Mouse (Mus musculus): Measurements from ENCODE around the gene 2310039H08Rik. TPM values are rescaled to one million over a fixed set of nuclear protein-coding genes. Genes with fewer than 3 reads are reported as not detected.

The 2310039H08Rik gene
- polyA plus RNA-seq (2014; fragmentation: Illumina TruSeq; extraction: RNeasy Lipid Tissue Mini Kit (QIAGEN cat#74804); ENCODE audit: low read depth, low replicate concordance): 32.7 TPM

GRCm38 (mm10) chr17:46772404-46773277 lies at the start of gene 2310039H08Rik:
Gene 2310039H08Rik, plus strand, starts transcription at chr17:46772635.

GRCm38 (mm10) chr17:46728904-46729318 lies 43.5 kb upstream of the 2310039H08Rik start, which contains the start of gene Gnmt:
Gene Gnmt, minus strand, starts transcription at chr17:46729168.

GRCm38 (mm10) chr17:46751794-46752556 lies 20.5 kb upstream of the 2310039H08Rik start, which contains the start of gene Cnpy3:
Gene Cnpy3, minus strand, starts transcription at chr17:46752214.

GRCm38 (mm10) chr17:46763544-46763943 lies 8.9 kb upstream of the 2310039H08Rik start, which contains the start of gene Ptcra:
Gene Ptcra, minus strand, starts transcription at chr17:46763712.

GRCm38 (mm10) chr17:46782341-46783221 lies 10.1 kb downstream of the 2310039H08Rik start, which contains the start of gene Rpl7l1:
Gene Rpl7l1, minus strand, starts transcription at chr17:46782672.

Other genes starting within 250 kb of the 2310039H08Rik start
- 16.2 TPM for gene Cul9, start 226.2 kb upstream of the 2310039H08Rik start, polyA plus RNA-seq (2014; fragmentation: Illumina TruSeq; extraction: RNeasy Lipid Tissue Mini Kit (QIAGEN cat#74804); ENCODE audit: low read depth, low replicate concordance)
- gene Srf, start 216.5 kb upstream of the 2310039H08Rik start, polyA plus RNA-seq (2014; fragmentation: Illumina TruSeq; extraction: RNeasy Lipid Tissue Mini Kit (QIAGEN cat#74804); ENCODE audit: low read depth, low replicate concordance): 101 TPM
- gene Ptk7, start 143.1 kb upstream of the 2310039H08Rik start, polyA plus RNA-seq (2014; fragmentation: Illumina TruSeq; extraction: RNeasy Lipid Tissue Mini Kit (QIAGEN cat#74804); ENCODE audit: low read depth, low replicate concordance): 2.3 TPM
- gene Klc4, start 126.6 kb upstream of the 2310039H08Rik start, polyA plus RNA-seq (2014; fragmentation: Illumina TruSeq; extraction: RNeasy Lipid Tissue Mini Kit (QIAGEN cat#74804); ENCODE audit: low read depth, low replicate concordance): 23.4 TPM
- gene Mrpl2, start 126.4 kb upstream of the 2310039H08Rik start, polyA plus RNA-seq (2014; fragmentation: Illumina TruSeq; extraction: RNeasy Lipid Tissue Mini Kit (QIAGEN cat#74804); ENCODE audit: low read depth, low replicate concordance): 123 TPM
- gene Cul7, start 122.3 kb upstream of the 2310039H08Rik start, polyA plus RNA-seq (2014; fragmentation: Illumina TruSeq; extraction: RNeasy Lipid Tissue Mini Kit (QIAGEN cat#74804); ENCODE audit: low read depth, low replicate concordance): 18.5 TPM
- gene Rrp36, start 98.3 kb upstream of the 2310039H08Rik start, polyA plus RNA-seq (2014; fragmentation: Illumina TruSeq; extraction: RNeasy Lipid Tissue Mini Kit (QIAGEN cat#74804); ENCODE audit: low read depth, low replicate concordance): 19.7 TPM
- 53.7 TPM for gene Mea1, start 93.8 kb upstream of the 2310039H08Rik start, polyA plus RNA-seq (2014; fragmentation: Illumina TruSeq; extraction: RNeasy Lipid Tissue Mini Kit (QIAGEN cat#74804); ENCODE audit: low read depth, low replicate concordance)
- 59.2 TPM for gene Klhdc3, start 91.7 kb upstream of the 2310039H08Rik start, polyA plus RNA-seq (2014; fragmentation: Illumina TruSeq; extraction: RNeasy Lipid Tissue Mini Kit (QIAGEN cat#74804); ENCODE audit: low read depth, low replicate concordance)
- 34.8 TPM for gene Ppp2r5d, start 67.5 kb upstream of the 2310039H08Rik start, polyA plus RNA-seq (2014; fragmentation: Illumina TruSeq; extraction: RNeasy Lipid Tissue Mini Kit (QIAGEN cat#74804); ENCODE audit: low read depth, low replicate concordance)
- 33.9 TPM for gene Pex6, start 61.2 kb upstream of the 2310039H08Rik start, polyA plus RNA-seq (2014; fragmentation: Illumina TruSeq; extraction: RNeasy Lipid Tissue Mini Kit (QIAGEN cat#74804); ENCODE audit: low read depth, low replicate concordance)
- 6.3 TPM for gene Gnmt, start 43.5 kb upstream of the 2310039H08Rik start, polyA plus RNA-seq (2014; fragmentation: Illumina TruSeq; extraction: RNeasy Lipid Tissue Mini Kit (QIAGEN cat#74804); ENCODE audit: low read depth, low replicate concordance)
- gene Cnpy3, start 20.4 kb upstream of the 2310039H08Rik start, polyA plus RNA-seq (2014; fragmentation: Illumina TruSeq; extraction: RNeasy Lipid Tissue Mini Kit (QIAGEN cat#74804); ENCODE audit: low read depth, low replicate concordance): 23.0 TPM
- not detected for gene Ptcra, start 8.9 kb upstream of the 2310039H08Rik start, polyA plus RNA-seq (2014; fragmentation: Illumina TruSeq; extraction: RNeasy Lipid Tissue Mini Kit (QIAGEN cat#74804); ENCODE audit: low read depth, low replicate concordance)
- 54.9 TPM for gene Rpl7l1, start 10.0 kb downstream of the 2310039H08Rik start, polyA plus RNA-seq (2014; fragmentation: Illumina TruSeq; extraction: RNeasy Lipid Tissue Mini Kit (QIAGEN cat#74804); ENCODE audit: low read depth, low replicate concordance)
- gene Bicral, start 85.8 kb downstream of the 2310039H08Rik start, polyA plus RNA-seq (2014; fragmentation: Illumina TruSeq; extraction: RNeasy Lipid Tissue Mini Kit (QIAGEN cat#74804); ENCODE audit: low read depth, low replicate concordance): 10.0 TPM
- 17.7 TPM for gene Tbcc, start 118.0 kb downstream of the 2310039H08Rik start, polyA plus RNA-seq (2014; fragmentation: Illumina TruSeq; extraction: RNeasy Lipid Tissue Mini Kit (QIAGEN cat#74804); ENCODE audit: low read depth, low replicate concordance)
- not detected for gene Prph2, start 137.8 kb downstream of the 2310039H08Rik start, polyA plus RNA-seq (2014; fragmentation: Illumina TruSeq; extraction: RNeasy Lipid Tissue Mini Kit (QIAGEN cat#74804); ENCODE audit: low read depth, low replicate concordance)
- gene Ubr2, start 237.9 kb downstream of the 2310039H08Rik start, polyA plus RNA-seq (2014; fragmentation: Illumina TruSeq; extraction: RNeasy Lipid Tissue Mini Kit (QIAGEN cat#74804); ENCODE audit: low read depth, low replicate concordance): 48.3 TPM